Mouse (Mus musculus): Measurements from ENCODE around the gene Fbxw19.
"Not testable (repeated sequence)": the region's sequence is repeated elsewhere in the genome, so short reads cannot be mapped to it uniquely, and the experiment has no call there.

Fbxw19 gene

GRCm38 (mm10) chr9:109495775-109496174 is at the start of gene Fbxw19:
Fbxw19 (minus strand) TSS chr9:109495875.
- DNase-seq (ENCODE audit: low read depth, low spot score), result not testable (repeated sequence)

DNA sequence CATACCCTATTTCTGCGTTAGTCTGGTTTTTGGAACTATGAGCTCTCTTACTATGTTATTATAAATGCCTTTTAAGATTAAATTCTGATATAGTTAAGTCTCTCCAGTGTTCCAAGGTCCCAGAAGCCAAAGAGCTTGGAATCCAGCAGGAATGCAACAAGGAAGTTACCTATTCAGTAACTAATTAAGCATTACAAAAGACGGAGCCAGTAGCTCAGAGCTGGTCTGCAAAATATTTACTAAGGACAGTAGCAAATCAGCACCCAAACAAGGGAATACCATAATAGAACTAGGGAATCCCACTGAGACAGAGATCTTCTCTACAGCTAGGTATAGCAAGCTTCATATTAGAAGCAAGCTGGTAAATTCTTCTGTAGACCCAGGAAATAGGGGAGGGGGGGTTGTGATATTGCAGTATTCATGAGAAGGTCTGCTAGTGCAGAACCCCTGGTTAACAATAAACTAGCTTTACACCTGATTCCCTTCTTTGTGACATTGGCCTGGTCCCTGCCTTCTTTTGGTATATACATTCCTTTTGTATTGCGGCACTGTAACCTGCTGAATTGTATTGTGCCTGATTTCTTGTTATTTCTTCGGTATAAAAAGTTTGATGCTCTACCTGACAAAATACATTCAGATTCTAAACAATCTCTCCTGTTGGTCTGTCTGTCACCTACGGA is 27.9 kb upstream of the Fbxw19 start:
- DNase-seq (ENCODE audit: low read depth, low spot score), result no peak

DNA sequence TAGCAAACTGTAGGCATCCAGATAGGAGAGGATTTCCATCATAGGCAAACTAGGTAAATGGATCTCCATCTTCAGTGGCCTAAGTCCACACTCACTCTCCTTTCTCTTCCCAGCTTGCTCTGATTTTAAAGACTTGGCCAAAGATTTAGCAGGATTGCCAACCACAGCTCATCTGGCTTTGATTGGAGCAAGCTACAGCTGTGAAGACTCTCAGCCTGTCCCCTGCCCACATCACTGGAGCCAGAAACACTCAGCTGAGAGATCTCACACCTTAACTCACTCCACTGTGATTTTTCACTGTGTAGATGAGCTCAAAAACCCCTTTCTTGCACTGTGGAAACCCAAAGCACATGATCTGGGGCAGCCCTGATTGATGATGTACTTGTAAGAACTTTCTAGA is 46.6 kb downstream of the Fbxw19 start, which contains the start of gene Fbxw16:
Gene Fbxw16, minus strand, starts transcription at position 101 of the 400 bp plus-strand sequence.
- no peak for DNase-seq (ENCODE audit: low read depth, low spot score)

GRCm38 (mm10) chr9:109432956-109433355 is 62.7 kb downstream of the Fbxw19 start:
- no peak for DNase-seq (ENCODE audit: low read depth, low spot score)

Data from c-Kit-negative CD71-positive TER-119-positive erythroid progenitor cells, embryonic 14.5 days (primary cell).